Mouse (Mus musculus) left cerebral cortex, adult 11 months (tissue): ENCODE measurements around the gene Ascl1.

Experiments used
- DNase-seq: peaks from one replicate; pipeline ENCODE4 v3.0.0; 2022; ENCODE audit warnings: low spot score

The Ascl1 gene

GRCm38 (mm10) chr10:87493576-87493975, at the start of gene Ascl1:
TSS of gene Ascl1 (minus strand) at chr10:87493660.
- no peak for DNase-seq

- DNase-seq = no peak
Measured at GRCm38 (mm10) chr10:87534172-87534571, 40.7 kb upstream of the Ascl1 start.

DNA sequence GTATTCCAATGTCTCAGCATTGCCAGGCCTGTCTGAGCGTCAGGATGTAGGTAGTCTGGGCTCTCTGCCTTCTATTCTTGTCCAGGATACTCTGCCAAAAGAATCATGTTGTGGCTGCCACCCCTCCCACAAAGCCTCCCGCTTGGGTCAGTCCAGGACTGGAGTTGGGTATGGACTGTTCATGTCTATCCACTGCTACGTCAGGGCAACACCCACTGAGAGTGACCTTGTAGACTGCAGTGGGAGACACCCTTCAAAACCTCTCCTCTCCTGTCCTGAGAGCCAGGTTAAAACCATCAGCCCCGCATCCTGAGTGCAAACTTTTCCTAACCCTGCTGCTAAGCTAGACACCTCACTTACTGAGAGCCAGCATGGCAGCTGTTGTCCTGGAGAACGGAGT, 28.2 kb upstream of the Ascl1 start, which contains the start of gene Pah:
Gene Pah, plus strand, starts transcription at position 150 of the 400 bp plus-strand sequence.
- DNase-seq = no peak

DNA sequence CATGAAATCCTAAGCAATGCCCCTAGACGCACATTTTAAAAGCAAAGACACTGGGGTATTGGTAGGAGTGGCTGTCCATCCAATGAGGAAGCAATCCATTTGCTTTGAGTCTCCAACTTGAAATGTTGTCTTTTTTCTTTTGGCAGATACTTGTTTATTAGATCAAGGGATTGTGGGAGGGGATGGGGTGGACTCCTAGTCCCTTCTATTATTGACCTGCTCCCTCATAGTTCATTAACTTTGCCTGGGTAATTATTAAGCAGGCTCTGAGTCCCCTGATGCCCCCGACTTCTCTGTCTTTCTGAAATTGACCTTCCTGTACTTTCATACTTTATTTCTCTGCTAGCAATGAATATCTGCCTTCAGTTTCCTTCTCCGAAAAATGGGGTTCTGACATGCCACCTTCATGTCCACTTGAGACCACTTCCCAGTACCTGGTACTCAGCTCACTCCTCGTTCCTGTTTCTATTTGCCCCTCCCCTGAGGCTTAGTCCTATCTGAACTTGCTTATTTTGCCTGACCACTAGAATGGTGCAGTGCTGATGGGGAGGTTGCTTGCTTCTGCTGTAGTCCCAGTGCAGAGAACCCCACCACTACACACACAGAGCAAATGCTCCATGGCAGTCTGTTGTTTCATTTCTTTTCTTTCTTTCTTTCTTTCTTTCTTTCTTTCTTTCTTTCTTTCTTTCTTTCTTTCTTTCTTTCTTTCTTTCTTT, 27.1 kb upstream of the Ascl1 start:
- DNase-seq = no peak

GRCm38 (mm10) chr10:87518585-87518984, 25.1 kb upstream of the Ascl1 start:
- no peak for DNase-seq

DNA sequence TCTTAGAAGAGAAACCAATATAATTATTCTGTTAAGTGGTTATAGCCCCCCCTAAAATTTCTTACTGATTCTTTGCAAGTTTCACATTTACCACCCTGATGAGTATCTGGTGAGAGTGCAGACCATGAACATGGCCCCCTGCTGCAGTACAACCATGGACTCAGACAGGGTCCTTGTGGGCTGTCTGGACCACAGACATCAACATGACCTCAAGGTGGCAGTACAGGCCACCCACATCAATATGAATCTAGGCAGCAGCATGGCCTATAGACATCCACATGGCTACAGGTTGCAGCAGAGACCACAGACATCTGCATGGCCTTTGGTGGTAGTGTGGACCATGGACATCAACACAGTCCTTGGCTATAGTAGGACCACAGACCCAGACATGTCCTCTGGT, 19.6 kb upstream of the Ascl1 start:
- no peak for DNase-seq

DNA sequence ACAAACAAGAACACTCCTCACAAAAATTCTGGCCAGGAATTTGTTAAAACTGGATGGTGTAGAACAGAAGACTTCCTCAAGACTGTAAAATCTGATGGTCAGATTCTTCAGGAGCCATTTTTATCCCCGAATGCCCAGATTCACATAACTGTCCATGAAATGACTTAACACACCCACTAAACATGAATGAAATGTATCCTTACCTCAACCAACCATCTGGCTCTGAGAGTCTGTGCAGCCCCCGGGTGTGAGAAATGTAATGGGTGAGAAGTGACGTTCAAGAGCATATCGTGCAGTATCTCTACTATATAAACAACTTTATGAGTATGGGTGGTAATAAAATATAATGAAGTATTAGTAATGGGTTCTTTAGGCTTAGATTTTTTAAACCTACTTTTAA, 15.1 kb upstream of the Ascl1 start:
- DNase-seq = no peak

DNA sequence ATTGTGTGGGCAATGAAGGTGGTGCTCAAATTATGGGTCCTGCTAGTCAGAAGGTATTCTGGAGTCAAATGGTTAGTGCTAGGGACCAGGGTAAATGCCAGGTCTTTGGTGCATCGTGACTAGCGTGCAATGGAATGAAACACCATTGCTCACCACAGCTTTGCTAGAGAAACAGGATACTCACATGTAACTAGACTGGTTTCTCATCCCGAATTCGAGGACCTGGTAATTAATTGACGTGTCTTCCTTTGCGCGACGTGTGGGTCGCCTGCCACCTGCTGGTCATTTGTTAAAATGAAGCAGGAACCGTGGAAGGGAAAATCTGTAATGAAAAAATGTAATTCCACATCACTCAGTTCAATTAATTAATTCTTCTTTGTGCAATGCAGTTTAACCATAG, 10.5 kb upstream of the Ascl1 start:
- no peak for DNase-seq

- DNase-seq = no peak
Measured at GRCm38 (mm10) chr10:87502283-87502682, 8.8 kb upstream of the Ascl1 start.

- no peak for DNase-seq
Measured at GRCm38 (mm10) chr10:87501659-87502042, 8.2 kb upstream of the Ascl1 start.

DNA sequence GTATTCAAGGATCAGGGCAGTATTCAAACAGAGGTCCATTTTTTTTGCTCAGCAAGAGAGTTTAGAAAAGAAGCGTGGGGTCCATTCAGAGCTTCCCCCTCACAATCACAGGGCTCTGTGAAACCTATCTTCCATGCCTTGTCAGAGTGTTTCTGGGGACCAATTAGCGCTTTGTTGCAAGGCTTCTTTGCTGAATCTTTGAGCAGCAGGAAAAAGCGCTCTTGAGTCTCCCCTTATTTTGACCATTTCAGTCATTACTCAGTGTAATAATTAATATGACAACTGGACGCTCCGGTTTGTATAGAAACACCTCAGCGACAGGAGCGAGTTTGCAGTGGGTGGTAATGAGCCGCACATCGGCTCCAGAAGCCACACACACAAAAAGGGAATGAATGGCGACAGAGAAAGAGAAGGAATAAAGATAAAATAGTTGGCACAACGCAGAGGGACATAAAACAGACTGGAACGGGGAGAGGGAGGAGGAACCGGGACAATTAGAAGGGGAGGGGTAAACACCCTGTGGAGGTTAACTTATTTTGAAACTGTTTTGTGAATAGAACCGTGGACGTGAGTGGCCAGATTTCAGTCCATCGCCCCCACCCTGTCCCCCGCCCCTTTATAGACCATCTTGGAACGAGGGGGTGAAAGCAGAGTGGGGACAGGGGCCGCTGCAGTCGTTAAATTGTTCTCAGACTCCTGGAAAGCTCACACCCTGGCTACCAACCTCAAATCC, 7.6 kb upstream of the Ascl1 start:
- DNase-seq = no peak

- no peak for DNase-seq
Measured at GRCm38 (mm10) chr10:87497056-87497455, 3.6 kb upstream of the Ascl1 start.

DNA sequence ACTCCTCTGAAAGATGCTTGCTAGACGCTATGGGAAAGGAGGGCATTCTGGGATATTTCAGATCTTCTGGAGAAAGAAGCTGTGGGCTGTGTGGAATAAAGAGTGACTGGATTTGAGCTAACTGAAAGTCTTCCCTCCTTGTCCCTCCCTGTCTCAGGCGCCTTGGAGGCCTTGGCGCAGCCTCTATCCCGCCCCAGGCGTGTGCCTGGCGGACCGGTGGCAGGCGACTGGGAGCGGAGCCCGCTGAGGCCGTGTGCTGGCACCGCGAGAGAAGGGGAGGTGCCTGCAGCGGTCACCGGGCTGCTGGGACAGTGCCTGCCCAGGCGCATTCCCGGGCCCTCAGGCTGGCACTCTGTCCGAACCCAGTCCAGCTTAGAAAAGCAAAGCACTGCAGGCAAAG, 1.1 kb upstream of the Ascl1 start:
- DNase-seq = no peak

DNA sequence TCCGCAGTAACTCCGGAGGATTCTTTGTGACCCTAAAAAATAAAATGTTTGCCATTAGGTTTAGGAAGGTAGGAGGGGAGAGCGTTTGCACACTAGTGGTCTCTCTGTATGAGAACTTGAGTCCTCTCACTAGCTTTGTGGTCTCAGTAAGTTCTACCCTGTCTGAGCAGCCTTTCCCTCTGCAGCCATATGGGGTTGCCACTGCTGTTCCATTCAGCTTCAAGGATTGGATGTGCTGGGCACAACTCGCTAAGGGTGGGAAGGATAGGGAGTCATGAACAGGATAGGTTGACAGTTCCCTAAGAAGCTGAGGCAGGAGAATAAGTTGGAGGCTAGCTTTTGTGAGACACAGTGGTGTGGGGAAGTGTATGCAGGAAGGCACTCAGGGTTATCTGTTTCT, 716 bp upstream of the Ascl1 start:
- no peak for DNase-seq

DNA sequence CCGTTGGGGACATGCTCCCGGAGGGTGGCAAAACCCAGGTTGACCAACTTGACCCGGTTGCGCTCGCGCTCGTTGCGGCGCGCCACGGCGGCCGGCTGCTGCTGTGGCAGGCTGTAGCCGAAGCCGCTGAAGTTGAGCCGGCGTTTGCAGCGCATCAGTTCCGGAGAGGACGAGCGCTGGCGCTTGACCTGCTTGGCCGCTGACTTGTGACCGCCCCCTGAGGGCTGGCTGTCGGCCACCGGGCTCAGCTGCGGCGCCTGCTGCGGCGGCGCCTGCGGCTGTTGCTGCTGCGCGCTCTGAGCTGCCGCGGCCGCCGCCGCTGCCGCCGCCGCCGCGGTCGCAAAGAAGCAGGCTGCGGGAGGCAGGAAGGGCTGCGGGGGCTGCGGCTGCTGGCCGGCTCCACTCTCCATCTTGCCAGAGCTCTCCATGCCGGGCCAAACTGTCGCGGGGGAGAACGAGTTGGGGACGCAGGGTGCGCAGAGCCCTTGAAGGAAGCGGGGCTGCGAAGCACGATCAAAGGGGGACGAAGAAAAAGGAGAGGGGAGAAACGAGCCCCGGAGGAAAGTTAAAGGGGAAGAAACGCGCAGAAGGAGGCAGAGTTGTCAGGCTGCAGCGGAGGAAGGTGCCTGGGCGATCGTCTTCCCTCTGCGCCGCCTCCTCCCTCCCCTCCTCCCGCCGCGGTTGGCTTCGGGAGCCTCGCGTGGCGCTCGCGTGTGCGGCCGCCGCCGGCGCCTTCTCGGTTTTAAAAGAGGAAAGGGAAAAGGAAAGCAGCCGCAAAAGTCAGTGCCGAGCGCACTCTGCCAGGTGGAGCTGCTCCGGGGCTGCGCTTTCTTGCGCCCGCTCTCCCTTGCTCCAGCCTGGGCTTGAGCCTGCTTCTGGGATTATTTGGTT, 554 bp downstream of the Ascl1 start:
- DNase-seq = no peak

DNA sequence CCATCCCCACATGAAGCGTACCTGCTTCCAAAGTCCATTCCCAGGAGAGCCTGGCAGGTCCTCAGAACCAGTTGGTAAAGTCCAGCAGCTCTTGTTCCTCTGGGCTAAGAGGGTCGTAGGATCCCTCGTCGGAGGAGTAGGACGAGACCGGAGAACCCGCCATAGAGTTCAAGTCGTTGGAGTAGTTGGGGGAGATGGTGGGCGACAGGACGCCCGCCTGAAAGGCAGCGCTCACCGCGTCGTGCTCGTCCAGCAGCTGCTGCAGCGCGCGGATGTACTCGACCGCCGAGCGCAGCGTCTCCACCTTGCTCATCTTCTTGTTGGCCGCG, 1.2 kb downstream of the Ascl1 start:
- DNase-seq = no peak

DNA sequence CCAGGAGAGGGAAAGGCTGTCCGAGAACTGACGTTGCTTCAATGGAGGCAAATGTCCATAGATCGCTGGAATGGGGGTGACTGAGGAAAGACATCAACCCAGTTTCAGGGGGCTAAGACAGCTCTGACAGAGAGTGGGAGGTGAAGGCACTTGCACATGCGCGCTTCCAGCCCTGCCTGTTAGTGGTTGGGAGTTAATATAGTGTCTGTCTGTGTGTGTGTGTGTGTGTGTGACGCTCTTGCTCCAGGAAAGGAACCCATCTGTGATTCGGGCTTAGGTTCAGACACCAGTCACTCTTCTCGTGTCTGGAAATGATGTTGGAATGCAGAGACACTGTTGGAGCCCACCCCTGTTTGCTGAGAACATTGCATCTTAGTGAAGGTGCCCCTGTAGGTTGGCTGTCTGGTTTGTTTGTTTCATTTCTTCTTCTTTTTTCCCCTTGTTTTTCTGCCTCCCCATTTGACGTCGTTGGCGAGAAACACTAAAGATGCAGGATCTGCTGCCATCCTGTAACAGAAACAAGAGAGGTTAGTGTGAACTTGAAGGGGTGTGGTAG, 1.9 kb downstream of the Ascl1 start:
- DNase-seq = no peak

DNA sequence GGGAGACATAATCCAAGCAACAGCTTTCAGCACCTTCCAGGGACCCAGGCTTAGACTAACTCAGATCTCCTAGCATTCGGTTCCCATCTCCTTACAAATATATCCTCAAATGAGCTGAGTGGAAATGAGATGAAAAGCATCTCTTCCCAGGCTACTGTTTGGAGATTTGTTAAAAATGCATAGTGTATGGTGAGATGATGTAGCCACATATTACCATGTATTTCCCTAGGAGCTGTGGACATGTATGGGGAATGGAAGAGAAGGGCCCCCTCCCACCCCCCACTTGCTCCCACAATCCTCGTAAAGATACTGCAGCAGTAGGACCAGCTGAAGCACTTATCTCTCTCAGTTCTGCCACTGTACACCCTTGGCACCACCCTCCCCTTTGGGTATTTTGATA, 3.1 kb downstream of the Ascl1 start:
- DNase-seq = no peak

DNA sequence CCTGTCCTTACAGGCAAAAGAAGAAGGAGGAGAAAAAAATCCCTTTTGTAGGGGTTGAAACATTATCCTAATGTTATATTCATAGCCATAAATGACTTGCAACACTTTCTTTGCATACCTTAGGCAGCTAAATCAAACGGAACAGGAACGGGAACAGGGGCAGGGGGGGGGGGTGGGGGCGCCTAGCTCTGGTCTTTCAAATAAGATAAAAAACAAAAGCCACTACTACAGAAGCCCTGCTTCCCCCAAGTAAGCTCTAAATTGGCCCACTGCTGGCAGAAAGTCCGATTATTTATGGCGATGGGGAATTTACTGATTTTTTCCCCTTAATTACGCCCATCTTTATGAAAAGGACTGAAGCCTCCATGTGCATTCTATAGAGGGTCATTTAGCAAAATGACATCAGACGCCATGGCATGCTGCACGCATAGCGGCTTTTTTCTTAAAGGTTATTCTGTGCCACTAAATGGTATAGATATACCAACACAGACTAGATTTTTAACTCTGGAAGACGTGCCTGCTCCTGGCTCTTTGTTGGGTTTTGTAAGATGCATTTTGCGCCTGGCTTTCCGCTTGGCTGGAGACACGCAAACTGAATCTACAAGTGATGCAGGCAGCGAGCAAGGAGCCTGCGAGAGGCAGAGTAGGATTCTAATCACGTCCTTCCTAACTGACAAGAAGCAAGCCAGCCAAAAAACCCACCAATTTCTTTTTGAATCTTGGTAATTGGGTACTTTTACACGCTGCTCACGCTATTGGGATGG, 4.0 kb downstream of the Ascl1 start:
- no peak for DNase-seq

- DNase-seq = no peak
Measured at GRCm38 (mm10) chr10:87488429-87489145, 4.9 kb downstream of the Ascl1 start.
